8 mouse cellular contexts compared by ENCODE assay signal in the genomic region with DNA sequence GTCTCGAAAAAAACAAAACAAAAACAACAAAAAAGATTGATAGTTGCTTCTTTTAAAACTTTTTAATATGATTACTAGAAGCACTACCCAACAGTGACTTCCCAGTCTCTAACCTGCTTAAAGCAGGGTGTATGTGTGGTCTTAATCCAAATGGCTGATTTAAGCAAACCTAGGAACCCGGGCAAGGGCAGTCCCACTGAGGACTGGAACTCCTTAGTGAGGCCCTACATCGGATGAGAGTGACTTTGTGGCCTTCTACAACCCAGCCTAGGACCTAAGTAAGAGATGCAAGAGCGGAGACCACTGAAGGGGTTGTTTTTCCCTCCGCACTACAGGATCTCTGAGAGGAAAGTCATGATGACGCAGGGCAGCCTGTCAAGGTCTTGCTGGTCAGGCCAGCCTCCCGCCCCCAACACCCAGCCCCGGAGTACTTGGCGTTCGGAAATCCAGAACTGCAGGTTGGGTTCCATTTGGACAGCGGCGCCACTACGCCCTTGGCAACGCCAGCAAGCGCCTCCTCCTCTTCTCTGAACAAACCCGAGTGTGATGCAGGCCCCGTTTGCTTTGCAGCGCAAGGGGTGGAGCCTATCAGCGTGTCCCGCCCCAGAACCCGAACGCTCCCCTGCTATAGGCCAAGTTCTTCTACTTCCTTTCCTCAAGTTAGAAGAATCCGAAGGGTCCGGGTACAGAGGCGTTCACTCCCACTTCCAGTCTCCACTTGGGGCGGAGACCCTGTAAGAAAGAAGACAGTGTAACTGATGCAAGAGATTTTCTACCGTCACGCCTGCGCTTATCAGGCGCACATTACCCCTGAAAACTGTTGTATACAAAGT. TPM values are rescaled to one million over a fixed set of nuclear protein-coding genes. Genes with fewer than 3 reads are reported as not detected.
DNase-seq lines count a peak whose midpoint lies in the region; ATAC-seq lines count a peak whose summit lies in the region.

A gene (minus strand): TSS at position 612 of the 833 bp plus-strand sequence.

- WGBS in heart, embryonic 14.5 days: 3% methylated on average over 30 of the region's 30 CpGs
- WGBS in liver, embryonic 13.5 days (ENCODE audit: insufficient replicate concordance): 3% methylated on average over 30 of the region's 30 CpGs
- WGBS in stomach, embryonic 16.5 days: 3% methylated on average over 30 of the region's 30 CpGs

- peak within 1 kb of the TSS; percentile 77 for H3K27ac ChIP-seq in brown adipose tissue, adult 24 weeks (replicated peaks; ENCODE audit: low read depth, low read length)
- peak within 1 kb of the TSS; percentile 51 to 72 for H3K27ac ChIP-seq in heart, embryonic 14.5 days (replicated peaks in 1 of 2; ENCODE audit: control insufficient read depth in 1 of 2, insufficient read depth in 1 of 2, low read depth in 2 of 2, low read length in 2 of 2)
- peak within 1 kb of the TSS; percentile 77 for H3K27ac ChIP-seq in liver, embryonic 13.5 days
- peak within 1 kb of the TSS; percentile 64; the same call in 1 of the 2 replicates for H3K27ac ChIP-seq in stomach, embryonic 16.5 days (ENCODE audit: low read length)

- ATAC-seq in heart, embryonic 14.5 days (ENCODE audit: insufficient number of reproducible peaks, insufficient read depth, low FRiP score, low read depth): peak; percentile 99
- ATAC-seq in liver, embryonic 13.5 days (ENCODE audit: low read depth): peak; percentile 99
- ATAC-seq in stomach, embryonic 16.5 days (ENCODE audit: insufficient read depth, low FRiP score): peak; percentile 99

- peak within 1 kb of the TSS; percentile 62 for H3K4me2 ChIP-seq in heart, embryonic 14.5 days (ENCODE audit: low read length)
- H3K4me2 ChIP-seq in liver, embryonic 13.5 days: peak within 1 kb of the TSS; percentile 79
- peak within 1 kb of the TSS; percentile 58 for H3K4me2 ChIP-seq in stomach, embryonic 16.5 days (ENCODE audit: low read depth, low read length)

- no peaks in the 10 kb centered on the region for H3K27me3 ChIP-seq in heart, embryonic 14.5 days (ENCODE audit: control insufficient read depth, insufficient read depth, low read length)
- H3K27me3 ChIP-seq in liver, embryonic 13.5 days: no peaks in the 10 kb centered on the region
- no peaks in the 10 kb centered on the region for H3K27me3 ChIP-seq in stomach, embryonic 16.5 days (ENCODE audit: control insufficient read depth, insufficient read depth, low read length)

- H3K36me3 ChIP-seq in heart, embryonic 14.5 days (ENCODE audit: control insufficient read depth, insufficient read depth, low read length): peaks cover 22% of the 10 kb centered on the region
- H3K36me3 ChIP-seq in liver, embryonic 13.5 days: peaks cover 31% of the 10 kb centered on the region
- no peaks in the 10 kb centered on the region for H3K36me3 ChIP-seq in stomach, embryonic 16.5 days (ENCODE audit: control insufficient read depth, insufficient read depth, low read length)

- no peaks in the 10 kb centered on the region for H3K9me3 ChIP-seq in heart, embryonic 14.5 days (ENCODE audit: control insufficient read depth, low read length)
- no peaks in the 10 kb centered on the region for H3K9me3 ChIP-seq in liver, embryonic 13.5 days (replicated peaks)
- H3K9me3 ChIP-seq in stomach, embryonic 16.5 days (replicated peaks; ENCODE audit: control insufficient read depth, low read length): no peaks in the 10 kb centered on the region

- H3K4me1 ChIP-seq in brown adipose tissue, adult 24 weeks (ENCODE audit: control insufficient read depth, insufficient read depth, insufficient read length, low read length): no peaks in the 10 kb centered on the region
- H3K4me1 ChIP-seq in heart, embryonic 14.5 days (ENCODE audit: control insufficient read depth in 2 of 2, insufficient read depth in 2 of 2, low read length in 2 of 2): no peaks in the 10 kb centered on the region
- peaks cover 27% of the 10 kb centered on the region for H3K4me1 ChIP-seq in liver, embryonic 13.5 days (replicated peaks)
- peaks cover 3% of the 10 kb centered on the region; the same call in 1 of the 2 replicates for H3K4me1 ChIP-seq in stomach, embryonic 16.5 days (ENCODE audit: control insufficient read depth, insufficient read depth, low read length)

- peak within 1 kb of the TSS; percentile 69 for H3K9ac ChIP-seq in heart, embryonic 14.5 days (ENCODE audit: low read length)
- peak within 1 kb of the TSS; percentile 71 for H3K9ac ChIP-seq in liver, embryonic 13.5 days
- H3K9ac ChIP-seq in stomach, embryonic 16.5 days (ENCODE audit: low read length): peak within 1 kb of the TSS; percentile 66

- DNase-seq in CD4-positive, CD25-positive, alpha-beta regulatory T cell, adult 2 months (ENCODE audit: low read depth, low spot score): peak; percentile 94
- DNase-seq in fat pad, adult 2 months (ENCODE audit: extremely low read depth, low read depth, low spot score): peak; percentile 67
- peak; percentile 94 for DNase-seq in kidney, postnatal 14 days
- DNase-seq in liver, embryonic 13.5 days: peak; percentile 91
- DNase-seq in neural tube, embryonic 10.5 days (ENCODE audit: extremely low spot score, low spot score): peak; percentile 85

- H3K4me3 ChIP-seq in brown adipose tissue, adult 24 weeks (ENCODE audit: insufficient read depth, low read depth, low read length): peak within 1 kb of the TSS; percentile 81
- H3K4me3 ChIP-seq in heart, embryonic 14.5 days (ENCODE audit: control insufficient read depth in 1 of 2, insufficient read depth in 1 of 2, low read depth in 1 of 2, low read length in 2 of 2): peak within 1 kb of the TSS; percentile 54 to 65
- peak within 1 kb of the TSS; percentile 61 for H3K4me3 ChIP-seq in liver, embryonic 13.5 days (replicated peaks)
- peak within 1 kb of the TSS; percentile 52 for H3K4me3 ChIP-seq in stomach, embryonic 16.5 days (replicated peaks; ENCODE audit: low read length)

RNA-seq across cellular contexts. Expression of the gene that starts here (rescaled TPM):
- 8.1 and 12.0 TPM in 2 replicates for polyA plus RNA-seq in brown adipose tissue, adult 24 weeks (2012; ENCODE audit: insufficient read depth, insufficient read length, missing spikeins)
- 7.7 and 8.5 TPM in 2 replicates for polyA plus RNA-seq in heart, embryonic 14.5 days (2014; fragmentation: Nextera tagmentation; extraction: Ambion mirVana)
- 1.0 and 1.2 TPM in 2 replicates for polyA plus RNA-seq in liver, embryonic 13.5 days (2015; fragmentation: Nextera tagmentation; extraction: Ambion mirVana)
- polyA plus RNA-seq in stomach, embryonic 16.5 days (2015; fragmentation: Nextera tagmentation; extraction: Ambion mirVana): 5.5 and 5.7 TPM in 2 replicates

Comparison
In these comparisons a context has a peak if more than half of its experiments do, and no peak if none do; other contexts are left out.
1. Peak in every context shown above with its lines: DNase-seq, ATAC-seq, H3K4me3 ChIP-seq and H3K27ac ChIP-seq.